Mouse (Mus musculus): ENCODE results near the gene Pacs1. TPM values are rescaled to one million over a fixed set of nuclear protein-coding genes. Genes with fewer than 3 reads are reported as not detected.
"Not testable (repeated sequence)": the region's sequence is repeated elsewhere in the genome, so short reads cannot be mapped to it uniquely, and the experiment has no call there.

The Pacs1 gene
- polyA plus RNA-seq, 2 experiments from 2014 or later, result 16.5 to 21.9 TPM

DNA sequence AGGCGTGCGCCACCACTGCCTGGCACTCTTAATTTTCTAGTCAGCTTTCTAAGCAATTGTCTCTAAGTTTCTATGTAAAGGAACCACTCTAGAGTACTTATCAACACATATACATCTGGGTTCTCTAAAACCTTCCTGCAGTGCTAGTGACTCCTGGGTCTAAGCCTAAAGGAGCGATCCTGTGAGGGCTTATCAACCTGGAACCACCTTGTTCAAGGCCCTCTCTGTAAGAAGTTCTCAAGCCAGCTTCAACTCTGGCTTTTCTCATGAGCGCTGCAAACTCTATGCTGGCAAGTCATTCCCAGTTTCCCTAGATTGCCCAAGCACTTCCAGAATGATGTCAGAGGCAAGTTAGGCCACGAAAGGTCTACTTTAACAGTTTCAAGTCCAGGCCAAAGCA is 5.9 kb downstream of the Pacs1 start:
- no peak for ATAC-seq

DNA sequence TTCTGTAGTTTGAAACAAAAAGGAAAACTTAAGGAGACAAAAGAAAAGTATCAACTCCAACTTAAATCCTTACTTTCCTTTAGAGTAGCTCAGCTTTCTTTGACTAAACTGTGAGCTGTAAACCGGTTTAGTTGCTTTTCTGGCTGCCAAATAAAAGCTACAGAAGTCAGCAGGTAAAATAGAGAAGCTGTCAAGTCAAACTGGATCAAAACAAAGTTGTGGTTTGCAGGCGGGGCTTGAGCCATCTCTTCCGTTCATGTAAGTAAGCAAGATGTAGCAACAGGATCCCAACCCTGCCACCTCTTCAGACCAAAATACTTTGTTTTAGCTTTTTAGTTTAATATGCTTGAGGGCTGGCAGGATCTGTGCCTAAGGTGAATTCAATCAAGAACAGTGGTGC is 15.8 kb downstream of the Pacs1 start:
- ATAC-seq, result peak; percentile 95

DNA sequence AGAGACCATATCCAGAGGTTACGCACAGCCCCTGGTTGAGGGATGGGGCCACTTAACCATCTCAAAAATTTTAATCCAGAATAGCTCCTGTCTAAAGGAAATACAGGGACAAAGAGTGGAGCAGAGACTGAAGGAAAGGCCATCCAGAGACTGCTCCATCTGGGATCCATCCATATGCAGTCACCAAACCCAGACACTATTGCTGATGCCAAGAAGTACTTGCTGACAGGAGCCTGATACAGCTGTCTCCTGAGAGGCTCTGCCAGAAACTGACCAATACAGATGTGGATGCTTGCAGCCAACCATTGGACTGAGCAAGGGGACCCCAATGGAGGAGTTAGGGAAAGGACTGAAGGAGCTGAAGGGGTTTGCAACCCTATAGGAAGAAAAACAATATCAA is 35.9 kb downstream of the Pacs1 start:
- not testable (repeated sequence) for ATAC-seq

GRCm38 (mm10) chr19:5232696-5233095 is 40.2 kb downstream of the Pacs1 start:
- ATAC-seq, result no peak

DNA sequence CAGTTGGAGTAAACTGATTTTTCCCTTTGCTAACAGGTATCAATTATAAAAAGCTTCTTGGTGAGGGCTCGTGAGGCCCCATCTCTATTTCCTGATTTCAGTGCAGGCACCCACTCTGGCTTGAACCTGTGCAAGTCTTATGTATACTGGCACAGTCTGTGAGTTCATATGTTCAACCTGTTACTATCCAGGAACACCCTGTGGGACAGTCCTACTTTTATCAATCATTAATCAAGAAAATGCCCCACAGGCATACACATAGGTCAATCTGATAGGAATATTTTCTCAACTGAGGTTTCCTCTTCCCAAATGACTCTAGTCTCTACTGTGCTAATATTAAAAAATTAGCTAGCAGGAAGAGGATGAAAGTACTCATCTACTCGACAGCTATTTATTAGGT is 42.8 kb downstream of the Pacs1 start:
- ATAC-seq, result no peak

DNA sequence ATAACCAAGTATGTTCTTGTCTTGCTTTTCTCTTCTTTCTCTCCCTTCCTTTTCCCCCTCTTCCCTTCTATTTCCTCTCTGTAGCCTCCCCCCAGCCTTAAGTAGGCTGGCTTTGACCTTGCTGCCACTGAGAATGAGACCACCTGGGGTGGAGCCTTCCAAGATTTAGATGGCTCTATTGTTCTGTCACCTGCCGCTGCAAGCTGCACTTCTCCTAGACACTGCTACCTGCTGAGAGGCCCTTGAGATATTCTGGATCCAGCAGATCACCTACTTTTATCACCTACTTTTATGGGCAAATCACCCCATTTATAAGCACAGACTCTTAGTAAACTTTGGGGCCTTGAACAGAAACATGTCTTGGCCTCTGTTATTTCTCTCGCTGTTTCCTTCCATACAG is 48.3 kb downstream of the Pacs1 start:
- ATAC-seq, result no peak

DNA sequence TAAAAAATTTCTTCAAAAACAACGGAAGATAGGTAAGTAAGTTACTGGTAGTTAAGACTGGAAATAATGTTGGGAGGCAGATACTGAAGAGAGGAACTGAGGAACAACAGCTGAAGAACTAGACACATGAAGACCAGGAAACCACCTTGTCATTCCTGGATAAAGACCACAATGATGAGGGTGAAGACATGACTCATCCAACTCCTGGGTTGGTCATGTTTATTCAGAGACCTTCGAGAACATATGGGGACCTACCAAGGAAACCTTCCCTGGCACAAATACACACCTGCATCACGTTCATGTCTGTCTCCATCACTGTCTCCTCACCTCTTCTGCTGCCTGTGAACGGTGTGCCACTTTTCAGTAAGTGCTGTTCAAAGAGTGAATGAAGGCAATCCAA is 48.8 kb downstream of the Pacs1 start:
- ATAC-seq, result no peak

- ATAC-seq, result no peak
Measured at GRCm38 (mm10) chr19:5221926-5222325, 51.0 kb downstream of the Pacs1 start.

GRCm38 (mm10) chr19:5221219-5221723 is 51.6 kb downstream of the Pacs1 start:
- ATAC-seq, result not testable (repeated sequence)

GRCm38 (mm10) chr19:5220389-5220788 is 52.5 kb downstream of the Pacs1 start:
- ATAC-seq, result no peak

GRCm38 (mm10) chr19:5201691-5202090 is 71.2 kb downstream of the Pacs1 start:
- no peak for ATAC-seq

DNA sequence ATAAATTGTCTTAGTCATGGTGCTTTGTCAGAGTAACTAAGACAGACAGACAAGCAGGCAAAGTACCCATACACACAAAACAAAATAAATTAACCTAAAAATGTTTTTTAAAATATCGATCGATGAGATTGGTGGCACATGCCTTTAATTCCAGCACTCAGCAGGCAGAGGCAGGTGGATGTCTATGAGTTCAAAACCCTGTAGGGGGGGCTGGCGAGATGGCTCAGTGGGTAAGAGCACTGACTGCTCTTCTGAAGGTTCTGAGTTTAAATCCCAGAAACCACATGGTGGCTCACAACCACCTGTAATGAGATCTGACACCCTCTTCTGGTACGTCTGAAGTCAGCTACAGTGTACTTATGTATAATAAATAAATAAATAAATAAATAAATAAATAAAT is 72.3 kb downstream of the Pacs1 start:
- ATAC-seq, result not testable (repeated sequence)

- ATAC-seq, result no peak
Measured at GRCm38 (mm10) chr19:5198553-5198952, 74.4 kb downstream of the Pacs1 start.

- ATAC-seq, result peak; percentile 62
Measured at GRCm38 (mm10) chr19:5195417-5196035, 77.4 kb downstream of the Pacs1 start.

GRCm38 (mm10) chr19:5192397-5192796 is 80.5 kb downstream of the Pacs1 start:
- ATAC-seq, result no peak

GRCm38 (mm10) chr19:5187439-5187838 is 85.5 kb downstream of the Pacs1 start:
- ATAC-seq, result no peak

DNA sequence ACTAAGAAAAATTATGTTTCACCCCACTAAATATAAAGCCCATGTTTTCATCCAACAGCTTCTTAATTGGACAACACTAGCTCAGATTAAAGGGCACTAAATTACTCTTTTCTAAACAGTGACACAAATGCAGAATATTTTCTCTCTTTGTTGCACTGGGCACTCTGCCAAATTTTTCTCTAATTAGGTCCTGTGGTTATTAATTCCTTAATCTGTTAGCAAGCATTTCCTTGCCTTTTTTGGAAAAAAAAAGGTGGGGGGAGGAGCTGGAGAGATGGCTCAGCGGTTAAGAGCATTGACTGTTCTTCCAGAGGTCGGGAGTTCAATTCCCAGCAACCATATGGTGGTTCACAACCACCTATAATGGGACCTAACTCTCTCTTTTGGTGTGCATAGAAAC is 91.0 kb downstream of the Pacs1 start:
- ATAC-seq, result no peak

DNA sequence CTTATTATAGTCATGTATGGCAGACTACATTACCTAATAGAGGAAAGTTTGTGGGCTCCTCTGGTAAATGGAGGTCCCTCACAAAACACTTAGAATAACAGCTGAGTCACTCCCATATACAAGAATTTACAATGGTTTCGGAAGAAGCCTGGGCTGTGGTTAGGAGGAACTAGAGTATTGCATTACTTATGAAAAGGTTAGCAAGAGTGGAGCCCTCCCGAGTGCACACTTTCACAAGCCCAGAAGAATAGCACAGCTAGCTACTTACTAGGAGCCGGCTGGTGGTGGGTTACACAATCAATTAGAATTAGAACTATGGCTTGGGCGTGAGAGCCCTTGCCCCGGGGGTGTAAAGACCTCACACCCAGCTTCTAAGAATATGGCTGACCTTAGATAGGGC is 94.3 kb downstream of the Pacs1 start:
- ATAC-seq, result no peak

DNA sequence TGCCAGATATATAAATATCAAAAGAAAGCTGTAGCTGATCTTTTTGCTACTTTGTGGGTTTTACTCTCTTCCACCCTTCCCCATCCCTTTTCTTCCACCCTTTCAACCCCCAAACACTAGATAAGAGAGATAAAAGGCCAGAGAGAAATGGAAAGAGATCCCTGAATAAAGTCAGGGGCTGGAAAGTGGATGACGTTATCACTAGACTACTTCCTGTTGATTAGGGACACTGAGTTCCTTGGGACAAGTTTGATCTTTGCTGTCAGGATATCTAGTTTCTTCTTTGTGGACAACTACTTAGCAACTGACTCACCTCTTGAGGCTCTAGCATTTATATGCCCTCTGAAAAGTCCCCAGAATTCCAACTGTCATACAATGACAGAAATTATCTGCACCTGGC is 102.5 kb downstream of the Pacs1 start:
- ATAC-seq, result no peak

DNA sequence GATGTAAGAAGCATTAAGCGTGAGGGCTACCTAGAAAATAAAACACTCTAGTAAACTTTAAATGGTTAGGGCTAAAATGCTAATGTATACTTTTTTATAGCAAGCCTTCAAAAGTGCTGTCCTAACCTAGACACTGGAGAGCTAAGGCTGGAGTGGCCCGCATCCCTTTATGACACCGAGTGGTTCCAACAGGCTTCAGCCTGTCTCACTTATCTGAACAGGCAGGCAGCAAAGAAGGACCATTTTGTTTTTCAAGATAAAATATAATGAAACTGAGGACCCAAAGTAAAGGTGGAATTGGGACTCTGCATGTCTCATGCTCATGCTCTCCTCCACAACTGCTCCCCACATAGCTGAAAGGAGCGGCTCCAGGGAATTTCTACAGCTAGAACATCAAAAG is 105.4 kb downstream of the Pacs1 start:
- ATAC-seq, result no peak

GRCm38 (mm10) chr19:5164380-5164779 is 108.5 kb downstream of the Pacs1 start:
- no peak for ATAC-seq

DNA sequence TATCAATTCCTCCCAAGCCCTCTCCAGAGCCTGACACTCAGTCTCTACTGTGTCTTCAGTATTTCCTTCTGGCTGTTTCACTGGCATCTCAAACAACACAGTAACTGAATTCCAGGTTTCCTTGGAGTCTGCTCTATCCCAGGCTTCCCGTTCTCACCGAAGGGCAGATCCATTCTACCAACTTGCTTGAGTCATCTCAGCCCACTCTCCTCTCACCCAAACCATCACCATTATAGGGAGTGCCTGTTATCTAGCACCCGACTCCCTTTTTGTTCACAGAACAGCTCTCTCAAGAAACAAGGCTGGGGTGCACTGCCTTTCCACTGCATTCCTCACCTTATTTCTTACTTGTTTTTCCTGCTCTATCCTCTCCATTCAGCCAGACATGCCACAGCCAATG is 111.0 kb downstream of the Pacs1 start:
- no peak for ATAC-seq

DNA sequence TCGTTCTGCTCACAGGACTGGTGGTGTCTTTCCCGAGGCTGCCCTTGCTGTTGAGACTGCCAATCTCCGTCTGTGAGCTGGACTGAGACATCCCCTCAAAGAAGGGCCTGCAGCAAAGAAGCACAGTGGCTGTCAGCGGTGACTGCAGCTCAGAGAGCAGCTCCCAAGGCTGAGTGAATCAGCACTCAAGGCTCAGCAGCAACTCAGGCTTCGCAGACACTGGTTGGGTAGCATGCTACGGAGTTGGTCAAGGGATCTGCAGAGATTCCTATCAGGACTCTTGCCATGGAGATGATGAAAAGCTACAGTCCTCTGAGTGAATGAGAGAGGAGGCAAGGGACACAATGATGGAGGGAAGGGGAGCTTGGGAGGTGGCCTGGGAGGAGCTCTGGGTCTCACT is 120.7 kb downstream of the Pacs1 start:
- ATAC-seq, result no peak

DNA sequence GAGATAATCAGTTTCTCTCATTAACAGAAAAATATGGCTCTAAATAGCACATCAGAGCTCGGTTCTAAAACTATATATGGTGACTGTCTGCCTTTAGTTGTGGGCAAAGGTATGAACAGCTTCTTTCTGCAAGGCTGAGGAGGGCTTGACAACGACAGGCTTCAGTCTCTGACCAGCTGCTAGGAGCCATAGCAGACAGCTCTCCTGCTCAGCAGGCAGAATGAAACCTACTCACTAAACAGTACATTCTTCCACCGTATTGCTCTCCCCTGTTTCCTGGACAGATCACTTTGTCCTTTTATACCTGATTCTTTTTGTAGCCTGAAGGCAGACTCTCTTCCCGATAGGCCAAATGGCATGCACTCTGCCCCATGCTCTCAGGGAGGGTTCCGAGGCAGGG is 121.2 kb downstream of the Pacs1 start:
- ATAC-seq, result no peak

- no peak for ATAC-seq
Measured at GRCm38 (mm10) chr19:5151331-5151730, 121.6 kb downstream of the Pacs1 start.
